In genomic region chr4:133201006-133201771, GRCm38 (mm10) we compare ENCODE assay signal across 8 mouse cellular contexts. TPM values are rescaled to one million over a fixed set of nuclear protein-coding genes. Genes with fewer than 3 reads are reported as not detected.
DNase-seq lines count a peak whose midpoint lies in the region; TF ChIP-seq lines count a peak whose summit lies in the region.

No protein-coding gene starts in this region.

- no peaks in the 10 kb centered on the region for H3K79me2 ChIP-seq in C2C12 (ENCODE audit: control insufficient read depth, insufficient read depth)
- H3K79me2 ChIP-seq in heart, adult 2 months (replicated peaks; ENCODE audit: control insufficient read depth, insufficient read depth, low read length), result no peaks in the 10 kb centered on the region

- no peak overlapping the region for H3K4me3 ChIP-seq in C2C12 (ENCODE audit: insufficient read depth, poor library complexity, severe bottlenecking)
- no peak overlapping the region for H3K4me3 ChIP-seq in cortical plate, adult 2 months (ENCODE audit: insufficient read depth, low read length)
- no peak overlapping the region for H3K4me3 ChIP-seq in heart, adult 2 months

- TF ChIP-seq EP300 in heart, adult 2 months (IDR thresholded peaks at IDR 0.05; ENCODE audit: insufficient read depth, low read depth, low read length), result 0 out of 2 replicates have a peak, but pooled peaks have one; percentile 66

- H3K4me1 ChIP-seq in cortical plate, adult 2 months (ENCODE audit: control insufficient read depth, insufficient read depth, low read length), result peaks cover 8% of the 10 kb centered on the region; the same call in 1 of the 2 replicates
- H3K4me1 ChIP-seq in heart, adult 2 months (ENCODE audit: control insufficient read depth, insufficient read depth, low read length), result peaks cover 7% of the 10 kb centered on the region

- 47% methylated on average over 8 of the region's 8 CpGs for WGBS in heart, adult 2 months

- no peak for TF ChIP-seq POLR2A in cortical plate, adult 2 months (IDR thresholded peaks at IDR 0.05; ENCODE audit: extremely low read depth, insufficient read depth, low read length)
- no peak for TF ChIP-seq POLR2A in heart, adult 2 months (IDR thresholded peaks at IDR 0.05; ENCODE audit: insufficient read depth, low read depth, low read length)

- no peak overlapping the region for H3K9ac ChIP-seq in heart, adult 2 months (ENCODE audit: low read depth, low read length)

- peak; percentile 71 for TF ChIP-seq CTCF in C2C12 (IDR thresholded peaks at IDR 0.05; ENCODE audit: control insufficient read depth, insufficient read depth, insufficient read length)
- peak; percentile 41; the same call in 1 of the 2 replicates for TF ChIP-seq CTCF in cortical plate, adult 2 months (IDR thresholded peaks at IDR 0.05; ENCODE audit: extremely low read depth, insufficient read depth, low read length)
- peak; percentile 85 for TF ChIP-seq CTCF in heart, adult 2 months (IDR thresholded peaks at IDR 0.05)

- no peak overlapping the region for H3K27ac ChIP-seq in cortical plate, adult 2 months (ENCODE audit: insufficient read depth, low read length)
- H3K27ac ChIP-seq in heart, adult 2 months, result peak overlapping the region; percentile 13

- intact Hi-C loops in heart, adult 2 months (cut with DNase I), result loop anchor here (5.0 kb wide), 1 partner anchor 189 kb away; the partner anchor contains the start of gene Ahdc1

- peak; percentile 81 for DNase-seq in NIH3T3 (ENCODE audit: low read depth)
- peak; percentile 78 to 80 for DNase-seq in heart, adult 2 months
- DNase-seq in kidney, adult 11 months, result peak; percentile 88
- DNase-seq in lung, adult 18-20 months, result peak; percentile 81 to 84
- DNase-seq in ovary, postnatal 36 days (ENCODE audit: low spot score), result peak; percentile 74
- no peak for DNase-seq in right cerebral cortex, postnatal 4 days

- H3K36me3 ChIP-seq in C2C12 (ENCODE audit: control insufficient read depth, insufficient read depth), result peaks cover 4% of the 10 kb centered on the region
- H3K36me3 ChIP-seq in heart, adult 2 months (ENCODE audit: control insufficient read depth, insufficient read depth, low read length), result no peaks in the 10 kb centered on the region

- H3ac ChIP-seq in C2C12 (ENCODE audit: control insufficient read depth, insufficient read length, low read depth), result no peak overlapping the region

- H3K79me3 ChIP-seq in C2C12 (ENCODE audit: low read depth), result no peaks in the 10 kb centered on the region

- H3K27me3 ChIP-seq in C2C12 (ENCODE audit: control insufficient read depth, insufficient read depth, insufficient read length), result no peaks in the 10 kb centered on the region
- no peaks in the 10 kb centered on the region for H3K27me3 ChIP-seq in heart, adult 2 months (ENCODE audit: control insufficient read depth, insufficient read depth, low read length)

TF ChIP-seq in C2C12, 6 proteins besides CTCF, POLR2A, EP300 and RAD21:
- no peak for TF ChIP-seq MYOG (IDR thresholded peaks at IDR 0.05; ENCODE audit: control insufficient read depth, extremely low read depth, insufficient read length)
- TF ChIP-seq USF1 (IDR thresholded peaks at IDR 0.05; ENCODE audit: low read depth), result no peak
- TF ChIP-seq FOSL1 (IDR thresholded peaks at IDR 0.05; ENCODE audit: insufficient read depth, low read length, poor library complexity, severe bottlenecking), result no peak
- TF ChIP-seq MYOD1 (IDR thresholded peaks at IDR 0.05; ENCODE audit: control insufficient read depth, insufficient read length, low read depth), result no peak
- no peak for TF ChIP-seq MAX (IDR thresholded peaks at IDR 0.05)
- TF ChIP-seq CEBPB (IDR thresholded peaks at IDR 0.05; ENCODE audit: low read depth), result no peak

RNA-seq across cellular contexts. Expression of gene Cd164l2, which starts 10.7 kb away (rescaled TPM):
- 0.23 TPM for polyA plus RNA-seq in C2C12 (2012; fragmentation: generic; extraction: Trizol)
- 10.9 and 11.9 TPM in 2 replicates for polyA plus RNA-seq in cortical plate, adult 2 months (2012; rRNA removed)
- total RNA-seq in heart, adult 2 months (2021), result not detected
- 0.53 and 0.66 TPM in 2 replicates for polyA plus RNA-seq in heart, adult 2 months (2012; rRNA removed)

RNA-seq across cellular contexts. Expression of gene Gpr3, which starts 11.1 kb away (rescaled TPM):
- 0.53 TPM for polyA plus RNA-seq in C2C12 (2012; fragmentation: generic; extraction: Trizol)
- polyA plus RNA-seq in cortical plate, adult 2 months (2012; rRNA removed), result 11.2 and 16.1 TPM in 2 replicates
- total RNA-seq in heart, adult 2 months (2021), result under 1 TPM in 1 of 2 experiments, not detected in 1; 0.11 TPM
- 0.15 and 0.37 TPM in 2 replicates for polyA plus RNA-seq in heart, adult 2 months (2012; rRNA removed)

RNA-seq across cellular contexts. Expression of gene Map3k6, which starts 39.4 kb away (rescaled TPM):
- 7.3 TPM for polyA plus RNA-seq in C2C12 (2012; fragmentation: generic; extraction: Trizol)
- polyA plus RNA-seq in cortical plate, adult 2 months (2012; rRNA removed), result 7.8 and 7.9 TPM in 2 replicates
- total RNA-seq in heart, adult 2 months (2021), result 10 to 100 TPM; 16.3 to 27.3 TPM
- 12.0 and 15.7 TPM in 2 replicates for polyA plus RNA-seq in heart, adult 2 months (2012; rRNA removed)
